Mouse (Mus musculus) megakaryocyte, embryonic 14.5 days (primary cell): Measurements from ENCODE around the gene Hist1h2bg.

Source experiments
- FLI1 ChIP-seq: IDR thresholded peaks from 2 replicates; pipeline ENCODE4 v1.6.1; 2012; ENCODE audit warnings: low read length, inconsistent platforms, mixed read lengths
- GATA1 ChIP-seq: IDR thresholded peaks from 3 replicates; pipeline ENCODE4 v1.6.1; 2012; ENCODE audit warnings: mixed read lengths, low read length, inconsistent platforms, borderline replicate concordance

DNA sequence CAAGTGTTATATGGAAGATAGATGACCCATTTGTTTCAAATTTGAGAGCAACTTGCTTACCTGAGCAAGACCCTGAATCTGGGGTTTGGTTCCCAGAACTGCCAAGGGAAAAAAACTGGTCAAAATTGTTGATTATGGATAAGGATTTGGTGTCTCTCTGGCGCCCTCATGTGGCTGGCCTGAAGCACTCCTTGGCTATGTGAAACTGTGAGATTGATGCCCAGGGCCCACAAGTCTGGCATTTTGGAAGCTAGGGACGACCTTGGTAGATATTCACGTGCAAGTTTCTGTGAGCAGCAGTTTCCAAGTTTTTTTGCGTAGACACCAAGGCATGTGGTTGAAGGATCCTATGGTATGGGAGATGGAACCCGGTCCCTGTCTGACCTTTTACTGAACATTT lies 46.5 kb upstream of the Hist1h2bg start:
- TF ChIP-seq GATA1 (no peak), FLI1 (no peak)
